Mouse (Mus musculus) spleen, adult 18-20 months (tissue): ENCODE measurements around the gene Gm49394.

Source experiments
- DNase-seq, 2 experiments: peaks; one replicate each; pipeline ENCODE4 v3.0.0; 2022; ENCODE audit warnings: mixed read lengths in 2 of 2

The Gm49394 gene

GRCm38 (mm10) chr7:142669751-142670625, at the start of gene Gm49394:
TSS of gene Gm49394 (minus strand) at chr7:142669942.
- no peak for DNase-seq

DNA sequence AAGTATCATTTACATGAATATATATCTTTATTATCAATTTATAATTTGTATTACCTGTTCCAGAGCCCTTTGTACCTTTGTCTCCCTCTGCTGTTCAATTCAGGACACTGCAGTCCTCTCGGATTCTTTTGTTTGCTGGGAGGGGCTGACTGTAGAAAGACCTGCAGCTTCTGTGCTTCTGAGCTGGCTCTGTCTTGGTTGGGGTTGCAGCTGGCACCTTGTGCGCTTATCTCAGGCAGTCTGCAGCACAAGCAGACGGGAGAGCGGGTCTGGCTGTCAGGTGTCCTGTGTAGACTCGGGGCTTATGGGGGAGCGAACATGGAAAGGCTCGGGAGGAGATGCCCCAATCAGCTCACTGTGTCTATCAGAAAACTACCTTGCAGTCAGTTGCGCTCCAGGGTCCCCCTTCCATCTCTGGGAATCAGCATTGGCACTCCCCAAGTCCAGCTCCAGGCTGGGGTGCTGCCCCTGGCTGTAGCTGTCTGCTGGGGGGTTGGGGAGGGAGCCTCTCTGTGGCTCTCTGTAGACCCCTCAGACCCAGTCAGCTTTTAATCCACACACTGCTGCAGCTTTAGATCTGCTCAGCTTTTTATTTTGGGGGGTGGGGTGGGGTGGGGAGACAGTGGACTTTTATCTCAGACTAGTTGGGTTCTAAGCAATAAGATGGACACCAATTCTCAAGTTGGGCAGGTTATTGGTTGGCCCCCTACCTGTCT, 45.2 kb upstream of the Gm49394 start:
- peak in 1 of 2 experiments; percentile 26 for DNase-seq

DNA sequence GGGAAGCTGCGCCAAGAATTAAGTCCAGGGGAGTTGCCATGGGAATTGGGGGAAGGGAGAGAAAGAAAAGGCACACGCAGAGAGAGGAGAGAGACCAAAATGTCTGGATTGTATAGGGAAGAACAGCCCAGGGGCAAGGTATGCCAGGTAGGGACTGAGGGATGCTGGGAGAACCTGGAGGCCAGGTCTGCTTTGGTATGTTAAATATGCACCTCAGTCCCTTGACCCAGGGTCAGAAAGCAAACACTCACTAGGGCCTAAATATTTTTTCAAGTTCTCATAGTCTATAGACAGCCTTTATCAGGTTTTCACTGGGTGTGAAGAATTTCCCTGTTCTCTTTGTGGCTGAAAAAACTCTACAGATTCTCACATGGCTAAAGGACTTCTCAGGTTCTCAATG, 37.1 kb upstream of the Gm49394 start:
- no peak for DNase-seq

- no peak for DNase-seq
Observed at GRCm38 (mm10) chr7:142699334-142699860, 29.7 kb upstream of the Gm49394 start.

- DNase-seq: no peak
Observed at GRCm38 (mm10) chr7:142678611-142679010, 8.9 kb upstream of the Gm49394 start.

DNA sequence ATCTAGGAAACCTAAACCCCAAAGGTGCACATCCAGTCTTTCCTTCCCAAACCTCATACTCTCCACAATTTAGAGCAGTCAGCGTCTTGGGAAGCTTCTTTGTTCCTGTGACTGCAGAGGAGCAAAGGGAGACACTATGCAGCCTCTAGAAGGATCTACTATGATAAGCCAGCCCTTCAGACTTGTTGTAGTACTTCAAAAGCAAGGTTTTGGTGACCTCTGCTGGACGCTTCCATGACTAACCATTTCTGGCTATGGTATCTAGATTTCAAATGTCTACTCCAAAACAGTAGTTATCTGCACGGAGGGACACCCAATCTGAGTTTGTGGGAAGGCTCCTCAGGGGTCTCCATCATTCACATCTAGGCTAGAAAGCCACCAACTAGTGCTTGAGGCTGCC, 5.9 kb upstream of the Gm49394 start:
- DNase-seq: peak in 1 of 2 experiments; percentile 33

DNA sequence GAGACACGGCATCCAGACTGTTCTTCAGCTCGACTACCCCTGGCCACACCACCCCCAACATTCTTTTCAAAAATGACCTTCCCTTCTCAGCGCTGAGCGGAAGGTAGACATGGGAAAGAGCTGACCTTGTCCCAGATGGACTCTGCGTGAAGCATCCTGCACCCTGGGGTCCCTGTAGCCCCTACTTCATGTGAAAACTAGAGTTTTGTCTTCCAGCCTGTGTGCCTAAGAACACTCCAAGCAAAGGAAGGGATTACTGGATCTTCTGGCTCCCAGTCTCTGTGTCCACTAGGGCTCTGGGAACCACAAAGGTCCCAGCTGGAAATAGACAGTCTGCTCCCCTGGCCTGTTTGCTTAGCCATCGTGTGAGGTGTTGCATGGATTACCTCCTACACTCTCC, 5.4 kb upstream of the Gm49394 start:
- no peak for DNase-seq

GRCm38 (mm10) chr7:142672120-142672519, 2.4 kb upstream of the Gm49394 start:
- DNase-seq: peak in 1 of 2 experiments; percentile 37

- DNase-seq: no peak
Observed at GRCm38 (mm10) chr7:142671067-142671466, 1.3 kb upstream of the Gm49394 start.

GRCm38 (mm10) chr7:142668328-142668727, 1.4 kb downstream of the Gm49394 start:
- DNase-seq: no peak

- no peak for DNase-seq
Observed at GRCm38 (mm10) chr7:142667521-142667920, 2.2 kb downstream of the Gm49394 start.

DNA sequence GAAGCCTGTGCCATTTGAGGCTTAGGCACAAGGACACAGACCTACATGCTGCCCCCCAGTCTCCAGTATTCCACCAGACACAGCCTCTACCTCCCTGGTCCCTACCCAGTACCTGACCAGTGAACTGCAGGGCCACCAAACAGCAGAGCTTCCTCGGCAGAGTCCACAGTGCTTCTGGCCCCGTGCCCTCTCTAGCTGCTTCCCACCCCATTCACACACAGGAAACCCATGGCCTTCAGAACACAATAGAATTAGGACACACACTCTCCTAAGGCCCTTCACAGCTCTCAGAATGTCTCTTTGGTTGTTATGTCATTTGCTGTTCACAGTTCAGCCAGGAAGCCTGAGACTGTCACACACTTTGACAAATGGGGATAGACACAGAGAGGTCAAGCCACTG, 3.1 kb downstream of the Gm49394 start, which contains the start of gene Igf2:
Igf2 (minus strand) TSS at position 158 of the 400 bp plus-strand sequence.
- DNase-seq: no peak

- DNase-seq: no peak
Observed at GRCm38 (mm10) chr7:142666109-142666508, 3.6 kb downstream of the Gm49394 start.

- no peak for DNase-seq
Observed at GRCm38 (mm10) chr7:142665364-142665763, 4.4 kb downstream of the Gm49394 start.

GRCm38 (mm10) chr7:142664465-142665029, 5.2 kb downstream of the Gm49394 start:
- DNase-seq: no peak

DNA sequence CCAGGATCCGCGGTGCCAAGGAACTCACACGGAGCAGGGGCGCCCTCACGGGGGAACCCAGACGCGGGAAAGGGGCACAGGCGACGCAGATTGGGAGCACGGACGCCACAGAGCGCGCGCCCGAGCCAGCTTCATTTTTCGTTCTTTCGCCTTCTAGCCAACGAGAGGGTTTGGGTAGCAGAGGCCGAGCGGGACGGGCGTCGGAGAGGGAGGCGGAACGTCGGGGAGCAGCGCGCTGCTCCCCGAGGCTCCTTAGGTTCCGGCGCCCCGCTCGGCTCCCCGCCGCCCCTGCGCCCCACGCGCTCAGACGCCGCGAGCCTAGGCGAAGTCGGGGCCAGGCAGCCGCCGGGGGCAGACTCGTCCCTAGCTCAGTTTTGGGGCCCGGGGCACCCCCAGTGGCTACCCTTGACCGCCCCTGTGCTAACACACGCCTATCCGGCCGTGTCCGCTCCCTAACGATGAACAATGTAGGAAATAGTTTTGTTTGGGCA, 5.8 kb downstream of the Gm49394 start:
- no peak for DNase-seq

GRCm38 (mm10) chr7:142663151-142663550, 6.6 kb downstream of the Gm49394 start:
- no peak for DNase-seq

- no peak for DNase-seq
Observed at GRCm38 (mm10) chr7:142661811-142662210, 7.9 kb downstream of the Gm49394 start.

- DNase-seq: no peak
Observed at GRCm38 (mm10) chr7:142661046-142661445, 8.7 kb downstream of the Gm49394 start.

DNA sequence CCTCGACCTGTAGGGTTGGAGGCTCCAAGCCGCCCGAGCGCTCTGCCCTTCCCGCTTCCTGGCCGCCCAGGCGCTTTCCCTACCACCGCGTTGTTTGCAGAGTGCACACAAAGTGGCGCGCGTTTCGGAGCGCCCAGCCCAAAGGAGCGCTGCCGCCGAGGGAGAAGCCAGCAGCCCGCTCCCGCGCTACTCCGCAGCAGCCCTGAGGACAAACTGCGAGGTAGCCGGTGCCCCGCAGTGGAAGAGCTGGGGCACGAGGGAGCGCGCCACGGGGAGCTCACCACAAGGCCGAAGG, 9.1 kb downstream of the Gm49394 start:
- DNase-seq: no peak

GRCm38 (mm10) chr7:142659767-142660650, 9.7 kb downstream of the Gm49394 start:
- no peak for DNase-seq

DNA sequence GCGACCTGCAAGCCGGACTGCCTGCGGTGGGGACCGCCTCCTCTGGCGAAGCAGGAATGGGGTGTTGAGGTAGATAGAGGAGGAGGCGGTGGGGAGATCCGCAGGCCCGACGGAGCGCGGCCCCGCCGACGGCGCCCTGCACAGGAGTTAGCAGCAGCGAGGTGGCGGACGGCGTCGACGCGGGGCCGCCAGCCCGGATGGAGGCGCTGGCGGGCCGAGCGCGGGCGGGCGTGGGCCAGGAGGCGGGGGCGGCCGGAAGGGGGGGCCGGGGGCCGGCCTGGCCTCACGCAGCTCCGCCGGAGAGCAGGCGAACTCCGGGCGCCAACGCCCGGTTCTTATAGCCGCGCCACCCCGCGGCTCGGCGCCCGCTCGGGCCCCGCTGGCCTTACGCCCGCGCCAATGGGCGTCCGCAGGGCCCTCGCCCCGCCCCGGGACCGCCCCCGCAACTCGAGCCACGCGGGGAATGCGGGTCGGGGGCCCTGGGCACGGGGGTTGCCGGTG, 10.5 kb downstream of the Gm49394 start:
- no peak for DNase-seq
